Mouse (Mus musculus): ENCODE measurements around the gene Manbal. TPM values are rescaled to one million over a fixed set of nuclear protein-coding genes. Genes with fewer than 3 reads are reported as not detected.
A peak's percentile ranks its signal among the peaks of the same experiment; 100 is the strongest.

Manbal gene
- polyA plus RNA-seq, 1 experiment, result not detected

- Histone ChIP-seq H3K4me3 (ENCODE audit: insufficient read depth, low read depth, low read length) (no peak overlapping the region), H3K4me1 (ENCODE audit: control insufficient read depth, insufficient read depth, low read length) (peaks cover 20% of the 10 kb centered on the region), H3K27ac (ENCODE audit: insufficient read depth, low read depth, low read length) (peak overlapping the region; percentile 60)
- 61% methylated on average over 7 of the region's 7 CpGs for WGBS
- TF ChIP-seq CTCF (IDR thresholded peaks at IDR 0.05; ENCODE audit: insufficient read depth, low read depth, low read length), result no peak
- no peak for TF ChIP-seq POLR2A (IDR thresholded peaks at IDR 0.05; ENCODE audit: insufficient read depth, low read depth, low read length)
Observed at GRCm38 (mm10) chr2:157339532-157339931, 27.9 kb upstream of the Manbal start.

GRCm38 (mm10) chr2:157340221-157340741 lies 27.1 kb upstream of the Manbal start:
- no peak for TF ChIP-seq POLR2A (IDR thresholded peaks at IDR 0.05; ENCODE audit: insufficient read depth, low read depth, low read length)
- no peak for TF ChIP-seq CTCF (IDR thresholded peaks at IDR 0.05; ENCODE audit: insufficient read depth, low read depth, low read length)
- Histone ChIP-seq H3K4me1 (ENCODE audit: control insufficient read depth, insufficient read depth, low read length) (peaks cover 20% of the 10 kb centered on the region), H3K27ac (ENCODE audit: insufficient read depth, low read depth, low read length) (peak overlapping the region; percentile 19; the same call in 1 of the 2 replicates), H3K4me3 (ENCODE audit: insufficient read depth, low read depth, low read length) (no peak overlapping the region)
- WGBS, result 37% methylated on average over 7 of the region's 7 CpGs

- H3K27ac ChIP-seq (ENCODE audit: insufficient read depth, low read depth, low read length), result peak overlapping the region; percentile 64
- peak; percentile 95 for TF ChIP-seq CTCF (IDR thresholded peaks at IDR 0.05; ENCODE audit: insufficient read depth, low read depth, low read length)
- TF ChIP-seq POLR2A (IDR thresholded peaks at IDR 0.05; ENCODE audit: insufficient read depth, low read depth, low read length), result no peak
Observed at GRCm38 (mm10) chr2:157341554-157342270, 25.7 kb upstream of the Manbal start.

GRCm38 (mm10) chr2:157342328-157342926 lies 25.0 kb upstream of the Manbal start:
- peaks cover 24% of the 10 kb centered on the region for H3K4me1 ChIP-seq (ENCODE audit: control insufficient read depth, insufficient read depth, low read length)
- no peak overlapping the region for H3K27ac ChIP-seq (ENCODE audit: insufficient read depth, low read depth, low read length)
- TF ChIP-seq POLR2A (IDR thresholded peaks at IDR 0.05; ENCODE audit: insufficient read depth, low read depth, low read length), result no peak
- WGBS, result 57% methylated on average over 5 of the region's 5 CpGs
- H3K4me3 ChIP-seq (ENCODE audit: insufficient read depth, low read depth, low read length), result no peak overlapping the region

More at GRCm38 (mm10) chr2:157341554-157342270, 25.7 kb upstream of the Manbal start:
- H3K4me3 ChIP-seq (ENCODE audit: insufficient read depth, low read depth, low read length), result no peak overlapping the region
- H3K4me1 ChIP-seq (ENCODE audit: control insufficient read depth, insufficient read depth, low read length), result peaks cover 20% of the 10 kb centered on the region
- 37% methylated on average over 11 of the region's 11 CpGs for WGBS

- Histone ChIP-seq H3K4me3 (ENCODE audit: insufficient read depth, low read depth, low read length) (no peak overlapping the region), H3K4me1 (ENCODE audit: control insufficient read depth, insufficient read depth, low read length) (peaks cover 31% of the 10 kb centered on the region), H3K27ac (ENCODE audit: insufficient read depth, low read depth, low read length) (no peak overlapping the region)
- TF ChIP-seq POLR2A (IDR thresholded peaks at IDR 0.05; ENCODE audit: insufficient read depth, low read depth, low read length) (no peak), CTCF (IDR thresholded peaks at IDR 0.05; ENCODE audit: insufficient read depth, low read depth, low read length) (no peak)
- WGBS, result 93% methylated on average over 6 of the region's 6 CpGs
Observed at GRCm38 (mm10) chr2:157343337-157343736, 24.1 kb upstream of the Manbal start.

- H3K27ac ChIP-seq (ENCODE audit: insufficient read depth, low read depth, low read length), result peak within 1 kb of the TSS; percentile 94
- no peak for TF ChIP-seq POLR2A (IDR thresholded peaks at IDR 0.05; ENCODE audit: insufficient read depth, low read depth, low read length)
- peaks cover 21% of the 10 kb centered on the region for H3K4me1 ChIP-seq (ENCODE audit: control insufficient read depth, insufficient read depth, low read length)
- H3K4me3 ChIP-seq (ENCODE audit: insufficient read depth, low read depth, low read length), result no peak within 1 kb of the TSS
- 25% methylated on average over 26 of the region's 26 CpGs for WGBS
Observed at GRCm38 (mm10) chr2:157347361-157348159, 19.8 kb upstream of the Manbal start, which contains the start of gene Ghrh. Gene Ghrh (minus strand): TSS chr2:157347506.

GRCm38 (mm10) chr2:157349121-157349778 lies 18.1 kb upstream of the Manbal start:
- no peak for TF ChIP-seq POLR2A (IDR thresholded peaks at IDR 0.05; ENCODE audit: insufficient read depth, low read depth, low read length)
- TF ChIP-seq CTCF (IDR thresholded peaks at IDR 0.05; ENCODE audit: insufficient read depth, low read depth, low read length), result no peak
- Histone ChIP-seq H3K27ac (ENCODE audit: insufficient read depth, low read depth, low read length) (peak overlapping the region; percentile 52), H3K4me1 (ENCODE audit: control insufficient read depth, insufficient read depth, low read length) (peaks cover 21% of the 10 kb centered on the region), H3K4me3 (ENCODE audit: insufficient read depth, low read depth, low read length) (no peak overlapping the region)
- WGBS, result 32% methylated on average over 12 of the region's 12 CpGs

- TF ChIP-seq CTCF (IDR thresholded peaks at IDR 0.05; ENCODE audit: insufficient read depth, low read depth, low read length), result no peak
- 79% methylated on average over 4 of the region's 4 CpGs for WGBS
- no peak overlapping the region for H3K4me3 ChIP-seq (ENCODE audit: insufficient read depth, low read depth, low read length)
- H3K4me1 ChIP-seq (ENCODE audit: control insufficient read depth, insufficient read depth, low read length), result peaks cover 9% of the 10 kb centered on the region
- H3K27ac ChIP-seq (ENCODE audit: insufficient read depth, low read depth, low read length), result no peak overlapping the region
Observed at GRCm38 (mm10) chr2:157353183-157353582, 14.2 kb upstream of the Manbal start.
